Mouse (Mus musculus) cerebellum, adult (tissue): Measurements from ENCODE around the gene Slc4a4.

Experiments used
- ATAC-seq: cut with Nextera tagmentation; 2 replicates; pipeline ENCODE4 v1.9.2; 2017; ENCODE audit warnings: mild to moderate bottlenecking, moderate library complexity, mixed read lengths; ENCODE audit not compliant: insufficient number of reproducible peaks, low FRiP score, low TSS enrichment

Slc4a4 gene

DNA sequence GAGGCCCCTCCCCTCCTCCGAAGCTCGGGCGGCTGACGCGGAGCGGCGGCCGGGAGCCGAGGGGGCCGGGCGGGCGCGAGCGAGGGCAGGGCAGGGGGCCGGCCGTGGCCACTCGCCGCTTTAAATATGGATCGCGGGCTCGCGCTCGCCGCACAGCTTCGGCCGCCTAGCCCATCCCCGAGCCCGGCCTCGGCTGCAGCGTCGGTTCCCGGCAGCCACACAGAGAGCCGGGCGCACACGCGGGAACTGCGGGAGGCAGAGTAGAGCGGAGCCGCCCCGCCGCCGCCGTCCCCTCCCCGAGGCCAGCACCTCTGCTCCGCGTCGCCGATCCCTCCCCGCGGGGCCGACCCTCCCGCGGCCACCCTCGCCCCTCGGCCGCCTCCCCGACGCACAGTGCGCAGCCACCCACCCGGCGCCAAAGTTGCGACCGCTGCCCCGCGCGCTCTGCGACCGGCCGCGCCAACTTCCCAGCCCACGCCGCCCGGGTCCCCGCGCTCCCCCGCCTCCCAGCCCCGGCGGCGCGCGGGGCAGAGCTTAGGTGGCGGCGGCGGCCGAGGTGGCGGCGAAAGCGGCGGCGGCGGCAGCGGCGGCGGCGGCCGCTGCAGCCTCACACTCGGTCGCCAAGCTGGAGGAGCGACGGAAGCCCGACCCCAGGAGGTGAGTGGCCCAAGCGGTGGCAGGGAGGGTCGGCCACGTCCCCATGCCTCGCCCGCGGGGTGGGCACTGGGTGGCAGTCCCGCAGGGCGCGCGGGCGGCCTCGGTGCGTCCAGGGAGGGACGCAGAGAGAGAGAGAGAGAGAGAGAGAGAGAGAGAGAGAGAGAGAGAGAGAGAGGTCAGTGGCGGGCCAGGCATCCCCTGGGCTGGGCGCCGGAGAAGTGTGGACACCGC is at the start of gene Slc4a4:
TSS of gene Slc4a4 (plus strand) at position 151 of the 888 bp plus-strand sequence.
- ATAC-seq = peak; percentile 43

DNA sequence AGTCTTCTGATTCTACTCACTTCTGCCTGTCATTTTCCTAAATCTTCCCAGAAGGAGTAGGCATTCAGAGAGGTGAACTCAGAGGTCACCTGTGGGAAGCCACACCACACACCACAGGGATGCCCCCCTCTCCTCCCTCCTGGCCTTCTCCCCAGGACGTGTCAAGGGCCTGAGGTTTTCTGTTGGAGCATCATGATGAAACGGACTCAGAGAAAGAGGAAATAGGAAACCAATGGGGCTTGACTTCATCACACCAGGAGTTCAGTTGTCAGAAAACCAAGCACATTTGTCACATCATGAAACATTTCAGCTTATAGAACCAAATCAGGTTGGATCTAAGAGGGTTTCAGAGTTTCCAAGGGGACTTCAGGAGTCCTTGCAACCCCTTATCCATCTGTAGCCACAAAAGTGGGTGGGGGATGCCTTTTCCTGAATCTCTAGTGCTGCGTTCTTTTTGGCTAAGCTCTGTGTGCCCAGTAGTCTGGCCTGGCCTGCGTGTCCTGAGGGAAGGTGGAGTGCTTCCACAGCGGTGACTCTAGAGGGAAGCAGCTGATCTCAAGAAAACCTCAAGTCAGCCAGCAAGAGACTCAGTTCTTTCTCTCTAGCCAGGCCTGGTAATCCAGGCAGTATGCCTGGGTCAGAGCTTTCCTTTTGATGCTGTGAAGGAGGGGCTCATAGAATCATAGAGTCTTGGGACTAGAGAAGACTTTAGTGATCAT is 46.4 kb upstream of the Slc4a4 start:
- no peak for ATAC-seq

DNA sequence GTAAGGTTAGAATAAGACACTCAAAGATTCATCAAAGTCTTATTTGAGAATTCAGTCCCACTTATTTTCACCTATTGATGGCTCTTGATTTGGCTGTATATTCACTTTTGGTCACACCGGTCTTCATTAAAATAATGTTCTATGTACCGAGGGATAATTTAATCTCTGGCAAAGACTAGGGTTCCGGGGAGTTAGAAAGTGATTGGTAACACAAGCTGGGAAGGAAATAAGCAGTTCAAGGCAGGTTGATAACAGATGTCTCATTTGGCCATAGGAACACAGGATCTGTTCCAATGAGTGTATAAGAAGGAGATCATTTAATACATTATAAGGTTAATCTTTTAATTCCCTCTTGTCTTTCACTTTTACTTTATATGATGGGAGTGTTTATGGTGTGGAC is 29.3 kb upstream of the Slc4a4 start:
- peak; percentile 57; the same call in 1 of the 2 replicates for ATAC-seq

DNA sequence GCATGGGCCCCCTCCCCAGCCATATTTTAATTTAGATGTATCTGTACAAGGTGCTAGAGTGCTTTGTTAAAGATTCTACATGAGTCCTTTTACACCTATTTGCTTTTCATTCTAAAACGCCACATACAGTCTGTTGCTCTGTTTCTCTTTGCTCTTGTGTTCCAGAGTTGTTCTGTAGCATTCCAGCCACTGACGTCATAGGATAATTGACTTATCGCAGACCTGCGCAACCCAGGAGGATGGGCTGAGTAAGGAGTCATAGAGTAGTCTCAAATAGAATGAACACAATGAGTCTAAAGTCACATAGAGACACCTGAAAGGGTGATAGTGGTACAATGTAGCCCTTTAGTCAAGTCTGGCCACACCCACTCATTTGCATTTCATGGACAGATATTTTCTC is 28.8 kb upstream of the Slc4a4 start:
- ATAC-seq = peak; percentile 1; the same call in 1 of the 2 replicates

DNA sequence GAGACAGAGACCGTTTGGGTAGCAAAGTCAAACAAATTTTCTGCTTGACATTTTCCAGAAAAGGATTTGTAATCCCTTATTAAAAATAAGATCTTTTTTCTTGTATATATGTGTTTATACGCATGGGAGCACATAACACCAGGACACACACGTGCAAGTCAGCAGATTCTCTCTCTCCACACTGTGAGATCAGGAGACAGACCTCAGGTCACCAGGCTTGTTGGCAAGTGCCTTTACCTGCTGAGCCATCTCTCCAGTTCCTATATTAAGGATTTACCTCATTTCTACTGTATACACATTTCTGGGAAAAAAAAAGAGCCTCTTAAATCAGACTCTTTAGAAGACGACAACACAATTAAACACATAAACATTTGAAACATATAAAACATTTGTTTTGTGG is 28.4 kb upstream of the Slc4a4 start:
- peak; percentile 86 for ATAC-seq

DNA sequence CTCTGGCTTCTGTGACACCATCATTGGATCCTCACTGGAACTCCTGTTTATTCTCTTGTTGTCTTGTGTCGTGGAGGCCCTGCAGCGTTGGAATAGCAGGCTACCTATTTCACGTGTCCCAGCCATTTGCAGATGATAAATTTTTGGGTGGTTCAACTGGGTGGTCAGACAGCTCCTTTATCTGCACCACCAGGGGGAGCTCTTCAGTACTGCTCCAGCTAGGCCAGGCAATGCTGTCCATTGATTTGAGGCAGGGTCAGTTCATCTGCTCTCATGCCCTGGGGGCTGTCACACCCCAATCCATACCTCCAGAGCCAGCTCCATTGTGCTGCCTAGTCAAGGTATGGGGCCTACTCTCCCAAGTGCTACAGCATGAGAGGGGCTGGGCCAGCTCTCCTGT is 24.5 kb upstream of the Slc4a4 start:
- ATAC-seq = no peak

DNA sequence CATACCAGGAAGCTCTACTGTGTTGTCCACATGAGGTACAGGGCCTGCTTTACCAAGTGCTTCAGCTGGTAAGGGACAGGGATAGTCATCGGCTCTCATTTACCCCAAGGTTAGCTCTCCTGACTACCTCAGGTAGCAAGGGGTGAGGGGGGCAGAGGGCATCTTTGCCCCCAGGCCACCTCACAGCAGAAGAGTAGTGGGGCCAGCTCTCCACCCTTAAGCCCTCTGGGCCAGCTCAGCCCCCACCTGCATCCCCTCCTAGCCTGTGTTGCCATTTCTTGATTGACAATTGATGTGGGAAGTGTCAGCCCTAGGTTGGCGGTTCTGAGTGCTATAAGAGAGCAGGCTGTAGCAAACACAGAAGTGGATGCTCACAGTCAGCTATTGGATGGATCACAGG is 23.8 kb upstream of the Slc4a4 start:
- ATAC-seq = no peak

DNA sequence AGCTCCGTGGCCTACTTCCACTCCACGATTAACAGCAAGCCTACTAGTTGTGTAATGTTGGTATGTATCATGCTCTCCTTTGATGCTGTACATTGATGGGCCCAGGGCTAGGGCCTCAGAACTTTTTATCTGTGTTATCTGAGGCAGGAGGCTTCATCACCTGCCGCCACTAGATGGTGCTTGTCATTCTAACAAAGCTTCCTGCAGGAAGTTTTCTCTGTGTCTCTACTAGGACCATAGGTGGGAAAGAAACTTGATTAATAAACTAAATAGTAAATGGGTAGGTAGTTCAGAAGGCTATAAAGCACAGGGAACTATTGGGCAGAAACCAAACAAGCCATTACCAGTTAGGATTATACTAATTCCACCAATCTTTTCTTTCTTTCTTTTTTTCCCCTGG is 2.5 kb upstream of the Slc4a4 start:
- ATAC-seq = 0 out of 2 replicates have a peak, but pooled peaks have one; percentile 42

DNA sequence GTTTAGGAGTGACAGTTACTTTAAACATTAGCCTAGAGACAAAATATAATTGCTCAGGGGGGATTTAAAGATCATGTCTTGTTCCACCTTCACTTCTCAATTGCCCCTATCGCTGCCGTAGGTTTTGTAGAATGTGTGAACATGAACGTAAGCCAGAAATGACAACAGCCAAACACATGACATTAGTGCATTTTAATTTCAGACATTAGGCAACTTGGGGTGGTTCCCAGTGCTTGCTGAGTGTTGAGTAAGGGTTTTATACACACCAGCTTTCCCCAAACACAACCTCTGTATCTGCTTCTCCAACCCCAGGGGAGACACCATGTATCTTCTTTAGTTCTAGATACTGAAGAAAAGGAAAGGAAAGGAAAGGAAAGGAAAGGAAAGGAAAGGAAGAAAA is 1.1 kb upstream of the Slc4a4 start:
- ATAC-seq = no peak

DNA sequence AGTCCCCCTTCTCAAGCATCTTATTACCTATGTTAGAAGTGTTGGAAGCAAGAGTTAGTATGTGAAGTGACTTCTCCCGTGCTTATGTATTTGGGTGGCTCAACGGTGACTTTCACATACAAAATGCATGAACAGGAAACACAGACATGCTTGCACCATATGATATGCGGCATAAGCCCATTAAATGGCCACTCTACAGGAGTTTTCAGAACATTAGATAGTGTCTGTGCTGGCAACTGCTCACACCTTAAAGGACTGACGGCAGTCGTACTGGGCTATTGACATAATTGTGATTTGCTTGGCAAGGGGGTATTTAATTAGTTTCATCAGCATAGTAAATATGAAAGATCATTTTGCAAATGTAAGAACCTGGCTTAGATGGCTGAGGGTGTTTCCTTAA is 674 bp upstream of the Slc4a4 start:
- ATAC-seq = no peak

DNA sequence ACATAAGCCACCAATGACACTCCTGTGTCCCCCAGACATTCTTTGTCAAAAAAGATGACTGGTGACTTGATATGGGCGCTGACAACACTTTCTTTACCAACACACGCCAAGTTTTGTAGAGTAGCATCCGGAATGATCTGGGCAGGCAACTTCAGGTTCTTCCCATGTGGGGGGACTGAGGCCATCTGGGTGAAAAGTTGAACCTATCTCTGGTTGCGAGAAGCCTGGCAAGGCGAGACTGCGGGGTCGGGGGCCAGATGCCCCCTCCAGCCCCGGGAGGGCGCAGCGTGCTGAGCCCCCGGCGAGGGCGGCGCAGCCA is 310 bp upstream of the Slc4a4 start:
- no peak for ATAC-seq

DNA sequence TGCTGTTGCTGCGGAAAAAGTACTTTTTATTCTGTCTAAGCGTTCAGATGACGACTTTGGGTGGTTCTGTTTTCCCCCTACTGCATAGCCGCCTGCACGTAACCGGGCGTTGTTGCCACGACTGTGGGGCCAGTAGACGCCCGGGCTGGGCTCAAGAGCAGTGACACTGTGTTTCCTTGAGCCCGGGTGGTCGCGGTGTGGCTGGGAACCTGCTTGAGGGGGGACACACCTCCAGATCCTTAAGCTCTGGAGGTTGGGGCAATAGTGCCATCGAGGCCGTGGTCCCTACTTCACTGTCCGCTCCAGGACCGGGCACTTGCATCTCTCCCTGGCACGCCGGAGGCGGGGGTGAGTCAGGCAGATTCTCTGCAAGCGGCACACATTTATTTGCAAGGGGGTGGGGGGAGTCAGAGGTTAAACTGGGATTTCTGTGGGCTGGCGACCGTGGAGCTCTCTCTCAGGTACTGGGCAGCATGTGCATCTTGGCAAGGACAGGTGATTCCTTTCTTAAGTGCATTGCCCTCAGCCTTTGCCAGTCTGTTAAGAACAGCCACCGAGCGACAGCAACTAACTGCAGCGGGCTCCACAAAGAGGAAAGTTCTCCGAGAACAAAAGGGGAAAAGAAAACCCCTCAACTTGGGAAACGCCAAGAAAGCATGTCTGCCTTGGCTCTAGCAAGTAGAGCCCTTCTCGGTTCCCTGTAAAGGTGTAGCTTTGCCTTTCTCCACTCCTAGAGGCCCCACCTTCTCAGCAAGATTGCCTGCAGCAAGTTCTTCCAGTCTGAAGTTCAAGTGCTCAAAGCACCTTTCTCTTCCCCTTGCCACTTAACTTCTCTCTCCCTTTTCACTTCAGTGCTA is 1.2 kb downstream of the Slc4a4 start:
- peak; percentile 16; the same call in 1 of the 2 replicates for ATAC-seq

DNA sequence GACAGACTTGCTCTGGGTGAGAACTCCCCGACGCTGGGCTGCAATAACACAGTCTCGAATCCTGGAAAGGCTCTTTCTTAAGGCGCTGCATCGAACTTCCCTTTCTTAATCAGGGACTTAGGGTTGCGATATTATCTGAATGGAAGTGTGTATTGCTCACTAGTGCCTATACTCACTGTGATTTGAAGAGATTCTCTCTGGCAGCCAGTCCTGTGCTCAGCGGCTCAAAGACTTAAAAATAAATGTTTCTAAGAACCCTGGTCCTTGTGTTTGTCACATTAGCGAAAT is 1.7 kb downstream of the Slc4a4 start:
- no peak for ATAC-seq

DNA sequence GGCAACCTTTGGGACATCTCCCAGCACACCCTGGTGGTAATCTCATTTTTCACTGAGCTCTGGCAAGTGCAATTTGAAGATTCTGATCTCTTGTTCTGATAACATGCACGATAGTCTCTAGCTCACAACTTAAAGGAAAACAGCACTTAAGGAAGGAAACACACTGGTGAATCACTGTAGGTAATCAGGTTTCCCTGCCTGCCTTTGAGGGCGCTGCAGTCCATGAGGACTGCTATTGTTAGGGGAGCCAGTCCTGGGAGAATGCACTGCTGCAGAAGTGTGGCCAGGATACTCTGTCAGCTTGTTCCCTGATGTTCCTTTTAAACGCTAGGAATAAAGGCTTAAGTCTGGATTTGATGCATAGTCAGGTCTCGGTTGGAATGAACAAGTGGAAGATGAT is 2.7 kb downstream of the Slc4a4 start:
- ATAC-seq = no peak

DNA sequence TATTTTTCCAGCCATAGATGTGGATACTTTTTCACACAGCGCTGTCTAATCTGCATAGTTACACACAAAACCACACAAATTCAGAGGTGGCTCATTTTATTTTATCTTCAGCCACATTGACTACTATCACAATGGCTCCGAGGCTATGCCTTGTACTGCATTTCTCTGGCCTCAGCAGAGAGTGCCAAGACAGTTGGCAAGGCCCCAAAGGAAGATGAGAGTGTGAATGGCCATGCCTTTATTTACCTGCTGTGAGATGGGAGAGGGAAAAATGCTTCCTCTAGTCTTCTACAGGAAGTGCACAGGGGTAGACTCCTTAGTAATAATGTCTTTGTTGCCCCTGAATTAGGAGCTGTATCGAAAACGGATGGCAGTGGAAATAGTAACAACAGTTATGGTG is 3.5 kb downstream of the Slc4a4 start:
- ATAC-seq = no peak

DNA sequence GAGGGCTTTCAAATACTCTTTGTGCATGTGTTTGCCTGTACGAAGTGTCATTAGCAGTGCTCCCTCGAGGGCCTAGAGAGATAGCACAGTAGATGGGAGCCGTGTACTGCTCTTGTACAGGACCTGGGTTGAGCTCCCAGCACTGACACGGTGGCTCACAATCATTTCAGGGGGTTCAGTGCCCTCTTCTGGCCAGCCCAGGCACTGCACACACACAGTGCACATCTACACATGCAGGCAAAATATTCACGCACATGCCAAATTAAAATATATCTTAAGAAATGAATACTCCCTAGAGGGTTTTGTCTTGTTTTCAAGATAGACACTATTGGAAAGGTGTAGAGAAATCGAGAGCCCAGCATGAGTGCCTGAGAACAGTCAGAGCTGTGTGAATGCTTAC is 10.0 kb downstream of the Slc4a4 start:
- ATAC-seq = no peak

DNA sequence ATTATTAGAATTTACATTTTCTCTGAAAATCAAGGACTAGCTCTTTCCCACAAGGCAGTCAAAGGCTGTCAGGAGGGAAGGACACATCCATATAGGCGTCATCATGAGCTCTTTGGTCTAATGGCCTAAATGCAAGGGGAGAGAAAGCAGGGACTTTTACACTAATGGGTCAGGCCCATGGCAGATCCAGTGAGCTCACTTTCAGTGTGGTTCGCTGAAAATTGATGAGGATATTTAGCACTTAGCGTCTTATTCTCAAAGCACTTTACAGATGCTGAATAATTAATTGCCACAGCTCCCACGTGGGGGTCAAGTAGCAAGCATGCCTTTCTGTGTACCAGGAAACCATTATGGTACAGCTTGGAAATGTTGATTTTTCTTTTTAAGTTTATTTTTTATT is 16.5 kb downstream of the Slc4a4 start:
- ATAC-seq = no peak

DNA sequence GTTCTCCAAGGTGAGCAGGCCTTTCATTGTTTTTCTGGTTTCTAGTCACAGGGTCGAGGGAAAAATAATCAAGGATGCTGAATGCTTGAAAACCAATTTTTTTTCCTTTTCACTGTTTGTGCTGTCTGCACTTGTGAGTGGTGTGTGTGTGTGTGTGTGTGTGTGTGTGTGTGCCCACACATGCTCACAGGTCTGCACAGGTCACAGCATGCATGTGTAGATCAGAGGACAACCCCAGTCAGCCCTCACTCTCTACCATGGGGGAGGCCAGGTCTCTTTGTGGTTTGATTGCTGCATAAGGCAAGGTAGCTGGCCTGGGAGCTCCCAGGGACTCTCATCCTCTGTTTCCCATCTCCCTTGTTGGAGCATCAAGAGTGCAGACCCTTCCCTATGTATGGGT is 16.9 kb downstream of the Slc4a4 start:
- ATAC-seq = no peak

DNA sequence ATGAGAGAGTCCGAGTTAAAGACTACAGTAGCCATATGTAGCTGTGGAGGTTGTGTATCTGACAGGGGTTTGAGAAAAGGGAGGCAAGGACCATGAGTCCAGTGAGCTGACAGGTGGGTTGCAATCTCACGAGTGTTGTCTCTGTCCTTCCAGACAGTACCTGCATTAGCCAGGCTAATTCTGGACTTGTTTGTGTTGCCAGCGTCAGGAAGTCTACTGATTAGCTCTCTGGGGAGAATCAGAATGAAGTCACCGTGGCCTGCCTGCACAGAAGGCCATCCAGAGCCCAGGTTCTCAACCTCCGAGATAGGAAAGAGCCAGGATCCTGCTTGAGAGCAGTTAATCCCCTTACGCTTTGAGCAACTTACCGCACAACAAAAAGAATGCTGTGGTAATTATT is 18.2 kb downstream of the Slc4a4 start:
- peak; percentile 72; the same call in 1 of the 2 replicates for ATAC-seq

DNA sequence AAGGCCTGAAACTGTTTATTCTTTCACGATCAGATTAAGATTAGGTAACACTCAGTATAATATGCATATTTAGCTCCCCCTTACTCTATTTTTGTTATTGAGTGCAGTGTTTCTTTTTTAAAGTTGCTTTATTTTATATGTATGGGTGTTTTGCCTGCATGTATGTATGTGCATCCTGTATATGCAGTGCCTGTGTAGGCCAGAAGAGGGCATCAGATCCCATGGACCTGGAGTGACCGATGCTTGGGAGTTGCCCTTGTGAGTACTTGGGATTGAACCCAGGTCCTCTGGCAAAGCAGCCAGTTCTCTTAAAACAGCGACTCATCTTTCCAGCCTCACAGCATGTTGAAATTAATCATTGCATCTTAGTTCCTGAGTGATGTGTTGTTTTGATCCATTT is 21.0 kb downstream of the Slc4a4 start:
- ATAC-seq = no peak

DNA sequence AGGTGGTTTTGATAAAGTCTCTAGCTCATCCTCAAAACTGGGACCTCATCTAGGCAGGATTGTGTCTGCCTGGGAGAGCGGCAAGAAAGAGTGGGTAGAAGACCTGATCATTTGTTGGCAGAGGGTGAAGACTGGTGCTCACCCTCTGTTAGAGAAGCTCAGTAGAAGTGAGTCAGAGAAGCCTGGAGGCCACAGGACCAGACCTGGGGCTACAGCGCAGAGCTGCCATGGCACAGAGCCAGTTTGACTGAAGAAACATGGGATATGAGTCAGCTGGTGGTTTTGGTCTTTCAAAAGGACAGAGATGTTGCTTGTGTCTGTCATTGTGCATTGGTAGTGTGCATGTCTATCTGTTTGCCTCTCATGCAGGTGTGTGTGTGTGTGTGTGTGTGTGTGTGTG is 26.0 kb downstream of the Slc4a4 start:
- peak; percentile 64; the same call in 1 of the 2 replicates for ATAC-seq
